Mouse (Mus musculus) spleen, postnatal 4 days (tissue): ENCODE results near the gene Aptx.
A peak's percentile ranks its signal among the peaks of the same experiment; 100 is the strongest.

Source experiments
- DNase-seq, 2 experiments: peaks; one replicate each; pipeline ENCODE4 v3.0.0; 2022; ENCODE audit warnings: low spot score in 2 of 2

Aptx gene

DNA sequence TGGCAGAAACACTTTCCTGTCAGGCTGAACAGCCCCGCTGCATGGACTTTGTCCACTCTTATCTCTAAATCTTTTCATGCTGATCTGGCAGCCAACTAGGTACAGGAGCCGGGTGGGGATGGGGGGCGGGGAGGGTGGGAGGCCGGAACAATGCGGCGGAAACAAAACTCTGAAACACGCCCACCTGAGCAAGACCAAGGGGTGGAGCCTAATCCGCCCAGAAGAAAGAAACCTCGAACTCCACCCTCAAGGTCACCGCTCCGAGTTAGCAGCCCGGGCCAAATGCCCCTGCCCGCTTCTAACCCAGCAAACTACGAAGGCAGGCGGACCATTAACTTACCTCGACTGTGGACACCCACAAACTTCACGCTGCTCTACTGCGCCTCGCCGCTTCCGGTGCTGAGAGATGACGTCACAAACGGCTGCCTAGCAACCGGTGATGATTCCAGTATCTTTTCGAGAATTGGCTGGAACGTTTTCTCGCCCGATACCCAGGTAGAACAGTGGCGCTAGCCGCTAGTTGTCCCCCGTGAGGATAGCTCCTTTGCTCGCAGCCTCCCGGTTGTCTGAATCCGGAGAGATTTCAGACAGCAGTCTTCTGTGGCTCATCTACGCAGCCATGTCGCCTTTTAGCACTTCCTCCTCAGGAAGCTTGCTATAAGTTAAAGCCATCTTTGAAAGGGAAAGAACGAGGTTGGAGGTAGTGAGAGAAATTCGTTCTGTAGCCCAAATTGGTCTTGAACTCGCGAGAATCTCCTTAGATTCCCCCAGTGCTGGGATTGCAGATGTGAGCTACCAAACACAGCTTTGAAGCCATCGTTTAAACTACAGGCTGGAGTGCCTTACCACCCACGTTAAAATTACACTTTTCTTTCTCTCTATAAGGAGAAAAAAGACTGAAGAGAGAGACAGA is at the start of gene Aptx:
Gene Aptx (minus strand): TSS at position 398 of the 913 bp plus-strand sequence.
- peak; percentile 91 to 94 for DNase-seq

DNA sequence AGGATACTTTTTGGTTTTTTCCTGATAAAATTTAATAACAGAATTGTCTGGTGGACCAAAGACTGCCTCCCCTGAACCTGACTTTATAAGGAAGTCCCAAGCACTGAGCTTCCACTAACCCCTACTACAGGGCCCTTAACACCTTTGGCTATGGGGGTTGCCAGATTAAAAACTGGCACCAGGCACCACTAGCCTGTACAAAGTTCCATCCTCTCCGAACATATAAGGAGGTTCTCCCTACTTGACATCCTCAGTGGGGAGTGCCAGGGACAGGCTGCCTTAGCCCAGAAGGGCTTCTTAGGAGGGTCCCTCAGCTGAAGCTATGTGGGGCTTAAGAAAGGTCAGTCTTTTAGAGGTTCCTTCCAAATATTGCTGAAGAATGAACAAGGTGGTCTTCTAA is 32.4 kb upstream of the Aptx start:
- no peak for DNase-seq

DNA sequence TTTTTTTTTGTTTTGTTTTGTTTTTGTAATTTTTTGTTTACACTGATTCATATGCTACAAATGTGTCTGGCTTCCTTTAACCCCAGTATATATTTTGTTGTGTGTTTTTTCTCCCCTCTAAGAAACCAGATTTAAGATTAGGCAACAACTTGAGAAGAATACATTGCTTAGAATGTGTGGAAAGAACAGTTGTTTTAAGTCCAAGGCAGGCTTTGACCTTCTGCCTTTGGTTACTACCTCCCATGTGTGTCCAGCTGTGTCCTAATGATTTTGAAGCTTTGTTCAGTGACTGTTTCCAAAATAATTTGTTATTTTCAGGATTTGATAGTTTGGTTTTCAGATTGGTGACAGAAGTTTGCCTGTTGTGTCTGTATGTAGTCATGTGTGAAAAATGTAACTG is 28.3 kb upstream of the Aptx start:
- no peak for DNase-seq

DNA sequence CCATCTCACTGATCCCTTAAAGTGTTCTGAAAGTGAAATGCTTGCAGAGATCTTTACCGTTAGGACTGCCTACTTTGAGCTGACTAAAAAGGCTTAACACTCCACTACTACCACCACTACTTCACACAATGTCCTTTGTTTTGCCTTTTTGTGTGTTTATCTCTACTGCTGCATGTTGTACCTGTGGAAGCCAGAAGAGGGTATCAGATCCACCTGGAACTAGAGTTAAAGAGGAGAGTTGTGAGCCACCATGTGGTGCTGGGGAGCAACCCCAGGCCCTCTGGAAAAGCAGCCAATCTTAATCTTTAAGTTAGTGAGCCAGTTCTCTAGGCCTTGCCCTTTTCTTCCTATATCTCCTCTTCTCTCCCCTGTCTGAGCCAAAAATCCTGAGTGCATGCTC is 24.3 kb upstream of the Aptx start:
- no peak for DNase-seq

GRCm38 (mm10) chr4:40725554-40725953 is 22.6 kb upstream of the Aptx start:
- DNase-seq, result no peak

DNA sequence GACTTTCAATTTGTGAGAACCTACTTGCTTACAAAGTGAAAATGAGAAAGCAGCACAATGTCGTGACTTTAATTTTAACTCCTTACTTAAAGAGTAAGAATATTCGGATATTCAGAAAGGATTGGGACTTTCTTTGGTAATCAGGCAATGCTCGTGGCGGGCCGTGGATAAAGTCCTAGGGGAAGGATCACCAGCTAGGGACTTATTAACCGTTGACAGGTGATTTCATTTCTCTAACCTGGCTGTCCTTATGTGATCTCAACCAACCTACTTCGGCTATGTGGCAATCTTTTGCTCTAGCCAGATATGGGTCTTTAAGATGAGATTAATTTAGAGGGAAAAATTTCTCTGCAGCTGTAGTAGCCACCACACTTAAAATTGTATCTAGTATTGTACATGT is 22.1 kb upstream of the Aptx start:
- no peak for DNase-seq

DNA sequence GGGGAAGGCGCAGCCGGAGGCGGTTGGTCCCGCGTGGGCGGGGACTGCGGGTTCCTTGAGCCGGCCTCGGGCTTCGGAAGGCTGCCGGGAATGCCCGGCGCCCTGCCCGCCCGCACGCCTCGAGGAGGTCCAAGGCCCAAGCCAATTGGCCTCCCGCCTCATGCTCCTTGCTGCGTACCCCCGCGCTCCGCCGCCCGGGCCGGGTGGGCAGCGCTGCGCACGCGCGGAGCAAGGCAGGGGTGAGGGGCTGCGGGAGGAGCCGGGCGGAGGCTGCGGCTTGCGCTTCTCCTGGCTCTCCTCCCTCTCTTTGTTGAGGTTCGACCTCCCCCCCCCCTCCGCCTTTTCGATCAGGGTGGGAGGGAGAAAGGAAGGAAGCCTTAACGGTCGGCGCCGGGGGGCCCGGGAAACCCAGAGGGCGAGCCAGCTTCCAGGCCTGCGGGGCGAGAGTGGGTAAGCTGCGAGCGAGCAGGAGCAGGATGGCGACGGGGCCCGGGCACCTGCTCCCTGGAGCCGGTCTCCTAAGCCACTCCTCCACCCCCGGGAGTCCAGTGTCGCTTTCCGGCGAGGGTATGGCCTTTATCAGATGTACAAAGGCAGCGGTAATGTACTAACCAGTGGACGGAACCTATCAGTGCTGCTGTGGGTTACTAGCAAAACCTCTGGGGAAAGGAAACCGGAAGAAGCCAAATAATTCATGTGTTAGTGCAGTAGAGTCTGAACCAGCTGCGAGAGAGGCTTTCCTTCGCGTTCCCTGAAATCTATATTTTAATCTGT is 19.9 kb upstream of the Aptx start:
- peak; percentile 75 to 86 for DNase-seq

DNA sequence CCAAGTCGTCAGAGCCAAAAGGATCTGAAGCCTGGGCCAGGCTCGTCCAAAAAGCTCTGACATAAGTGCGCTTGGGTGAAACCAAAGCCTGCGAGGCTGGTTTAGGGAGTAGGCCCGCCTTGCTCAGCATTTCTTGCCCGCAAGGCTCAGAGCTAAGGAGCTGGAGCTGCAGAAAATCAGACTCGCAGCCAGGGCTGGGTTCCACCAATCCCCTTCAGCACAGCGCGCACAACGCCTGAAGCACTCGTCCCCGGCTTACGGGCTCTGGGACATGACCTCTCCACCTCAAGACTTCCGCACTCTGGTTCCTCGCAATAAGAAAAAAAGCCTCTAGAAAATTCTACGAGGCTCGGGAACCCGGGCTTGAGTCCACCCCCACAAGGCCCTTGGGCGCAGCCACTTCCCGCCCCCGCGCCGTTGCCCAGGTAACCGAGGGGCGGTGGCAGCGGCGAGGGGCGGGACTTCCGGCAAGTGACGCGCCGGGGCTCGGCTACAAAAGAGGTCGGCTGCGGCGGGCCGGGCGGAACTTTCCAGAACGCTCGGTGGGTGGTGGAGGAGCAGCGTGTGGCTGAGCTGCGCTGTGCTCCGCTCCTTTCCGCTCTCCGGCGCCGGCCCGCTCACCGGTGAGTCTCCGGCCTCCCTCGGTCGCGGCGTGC is 19.1 kb upstream of the Aptx start, which contains the start of gene Dnaja1:
Gene Dnaja1 (plus strand): TSS at position 140 of the 656 bp plus-strand sequence.
- peak; percentile 98 to 100 for DNase-seq

DNA sequence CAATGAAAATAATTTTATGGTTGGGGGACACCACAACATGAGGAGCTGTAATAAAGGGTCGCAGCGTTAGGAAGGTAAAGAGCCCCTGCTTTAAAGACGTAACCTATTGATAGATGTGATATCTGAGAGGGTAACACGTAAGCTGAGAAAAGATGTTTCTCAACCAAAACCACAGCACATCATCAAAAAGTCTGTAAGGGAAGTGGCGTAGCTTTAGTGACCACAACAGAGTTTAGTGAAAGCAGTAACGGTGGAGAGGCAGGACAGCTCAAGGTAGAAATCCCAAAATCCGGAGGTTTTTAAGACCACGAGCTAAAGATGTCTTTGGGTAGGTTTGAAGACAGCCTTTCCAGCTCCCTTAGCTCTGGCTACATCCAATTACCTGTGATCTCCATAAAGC is 17.9 kb upstream of the Aptx start:
- DNase-seq, result no peak

GRCm38 (mm10) chr4:40717141-40717540 is 14.1 kb upstream of the Aptx start:
- DNase-seq, result no peak

DNA sequence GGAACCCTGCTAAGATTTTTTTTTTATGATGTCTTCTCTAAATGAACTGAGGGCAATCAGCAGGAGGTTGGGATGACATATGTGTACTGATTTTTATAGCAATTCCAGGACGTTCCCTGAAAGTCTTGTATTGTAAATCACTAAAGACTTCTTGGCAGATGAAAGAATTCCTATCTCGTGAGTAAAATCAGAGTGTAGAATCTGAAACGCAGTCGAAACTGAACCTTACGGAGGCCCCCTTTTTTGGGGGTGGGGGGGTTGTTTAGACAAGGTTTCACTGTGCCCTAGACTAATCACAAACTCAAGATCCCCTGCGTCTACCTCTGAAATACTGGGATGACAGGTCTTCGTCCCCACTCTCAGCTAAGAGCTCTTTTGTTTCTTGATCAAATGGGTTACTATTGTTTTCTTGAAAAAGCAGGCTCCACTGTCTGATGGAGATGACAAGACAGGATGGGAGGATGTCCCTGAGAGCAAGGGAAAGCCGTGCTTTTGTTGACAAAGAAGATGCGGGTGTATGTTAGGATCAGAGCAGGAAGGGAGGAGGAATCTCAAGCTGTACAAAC is 799 bp upstream of the Aptx start:
- DNase-seq, result no peak

DNA sequence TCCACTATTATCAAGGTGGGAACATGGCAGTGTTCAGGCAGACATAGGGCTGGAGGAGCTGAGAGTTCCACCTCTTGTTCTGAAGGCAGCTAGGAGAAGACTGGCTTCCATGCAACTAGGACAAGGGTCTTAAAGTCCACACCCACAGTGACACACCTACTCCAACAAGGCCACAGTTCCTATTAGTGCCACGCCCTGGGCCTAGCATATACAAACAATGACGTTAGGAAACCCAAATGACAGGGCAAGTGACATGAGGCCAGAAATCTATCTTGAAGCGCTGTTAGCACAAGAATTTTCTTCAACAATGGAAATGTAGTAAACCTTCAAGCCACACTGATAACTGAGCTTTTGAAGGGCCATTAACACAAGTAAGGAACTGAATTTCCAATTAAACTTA is 1.2 kb downstream of the Aptx start:
- no peak for DNase-seq

GRCm38 (mm10) chr4:40700216-40700615 is 2.8 kb downstream of the Aptx start:
- no peak for DNase-seq

GRCm38 (mm10) chr4:40697059-40697458 is 5.9 kb downstream of the Aptx start:
- DNase-seq, result no peak

DNA sequence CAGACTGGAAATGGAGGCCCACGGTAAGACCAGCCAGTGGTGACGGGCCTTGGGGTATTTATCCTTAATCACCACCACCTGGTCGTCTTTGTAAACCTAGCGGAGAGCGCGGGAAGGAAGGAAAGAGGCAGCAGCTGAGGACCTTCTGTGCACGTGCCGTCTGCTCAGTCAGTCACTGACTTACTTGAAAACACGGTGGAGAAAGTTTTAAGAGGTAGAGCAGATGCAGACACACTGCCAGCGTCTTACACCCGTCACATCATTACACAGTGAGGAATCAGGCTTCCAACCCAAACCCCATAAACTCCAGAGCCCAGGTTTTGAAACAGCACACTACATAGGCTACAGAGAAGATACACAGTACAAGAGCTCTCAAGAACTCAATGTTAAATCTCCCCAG is 11.9 kb downstream of the Aptx start:
- no peak for DNase-seq

DNA sequence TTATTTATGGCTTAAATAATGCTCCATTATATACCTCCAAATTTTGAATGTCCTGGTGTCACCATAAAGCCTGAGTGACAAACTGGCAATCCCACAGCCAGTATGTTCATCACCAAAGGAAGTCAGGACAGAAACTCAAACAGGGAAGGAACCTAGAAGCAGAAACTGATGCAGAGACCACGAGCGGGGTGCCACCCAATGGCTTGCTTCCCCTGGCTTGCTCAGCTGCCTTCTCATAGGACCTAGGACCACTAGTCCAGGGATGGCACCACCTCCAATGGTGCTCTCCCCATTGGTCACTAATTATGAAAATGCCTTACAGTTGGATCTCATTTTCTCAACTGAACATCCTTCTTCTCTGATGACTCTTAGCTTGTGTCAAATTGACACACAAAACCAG is 19.7 kb downstream of the Aptx start:
- DNase-seq, result no peak

GRCm38 (mm10) chr4:40682359-40682758 is 20.6 kb downstream of the Aptx start:
- no peak for DNase-seq

GRCm38 (mm10) chr4:40681908-40682307 is 21.1 kb downstream of the Aptx start:
- peak in 1 of 2 experiments; percentile 71 for DNase-seq

GRCm38 (mm10) chr4:40680250-40680860 is 22.6 kb downstream of the Aptx start:
- DNase-seq, result no peak

- no peak for DNase-seq
Observed at GRCm38 (mm10) chr4:40677132-40677531, 25.9 kb downstream of the Aptx start.

DNA sequence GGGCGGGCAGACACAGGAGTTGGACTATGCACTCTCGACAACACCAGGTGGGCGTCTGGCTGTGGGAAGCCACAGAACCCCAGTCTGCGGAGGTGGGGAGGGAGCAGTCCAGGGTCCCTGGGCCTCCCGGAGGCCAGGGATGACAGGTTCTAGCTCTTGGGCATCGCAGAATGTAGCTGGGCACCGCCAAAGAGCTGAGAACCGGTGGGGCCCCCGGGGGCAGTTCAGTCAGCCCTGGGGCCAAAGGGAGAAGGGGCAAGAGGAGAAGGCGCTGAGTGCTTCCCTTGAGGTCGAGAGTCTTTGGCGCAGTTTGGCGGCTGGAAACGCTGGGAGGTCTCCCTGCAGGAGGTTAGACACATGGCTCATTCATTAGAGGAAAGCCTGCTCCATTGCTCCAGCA is 26.7 kb downstream of the Aptx start:
- no peak for DNase-seq

DNA sequence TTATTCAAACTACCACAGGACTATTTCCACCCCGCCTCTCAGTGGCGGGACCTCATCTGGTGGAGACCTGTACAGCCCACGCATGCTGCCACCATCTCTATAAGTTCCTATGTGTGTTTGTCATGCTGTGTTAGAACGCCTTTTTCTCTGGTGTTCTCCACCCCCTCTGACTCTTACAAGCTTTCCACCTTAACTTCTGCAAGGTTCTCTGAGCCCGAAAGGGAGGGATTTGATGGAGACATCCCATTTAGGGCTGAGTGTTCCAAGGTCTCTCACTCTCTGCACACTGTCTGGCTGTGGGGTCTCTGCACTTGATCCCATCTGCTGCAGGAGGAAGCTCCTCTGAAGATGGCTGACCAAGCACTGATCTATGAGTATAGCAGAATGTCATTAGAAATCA is 29.5 kb downstream of the Aptx start:
- no peak for DNase-seq
